Mouse (Mus musculus): ENCODE measurements around the gene Nfix.

- TF ChIP-seq POLR2A (IDR thresholded peaks at IDR 0.05; ENCODE audit: insufficient read depth, low read depth, low read length): no peak
- TF ChIP-seq EP300 (IDR thresholded peaks at IDR 0.05; ENCODE audit: insufficient read depth, low read depth, low read length): no peak
- no peak for TF ChIP-seq CTCF (IDR thresholded peaks at IDR 0.05)
Measured at GRCm38 (mm10) chr8:84687003-84687704, 113.0 kb downstream of the Nfix start.

Data from heart, adult 2 months (tissue).